Mouse (Mus musculus): ENCODE results near the gene Gm26920. TPM values are rescaled to one million over a fixed set of nuclear protein-coding genes. Genes with fewer than 3 reads are reported as not detected.

Gm26920 gene
- total and polyA plus RNA-seq, 3 experiments = not detected

GRCm38 (mm10) chr7:30121308-30122187 lies 31.3 kb upstream of the Gm26920 start, which contains the start of gene Zfp382:
Gene Zfp382 (plus strand): TSS chr7:30121942.
- H3K9me3 ChIP-seq (replicated peaks; ENCODE audit: low read length) = peaks cover 5% of the 10 kb centered on the region
- no peak; the same call in 1 of the 2 replicates for TF ChIP-seq MXI1 (IDR thresholded peaks at IDR 0.05; ENCODE audit: low read depth, low read length)
- no peak for TF ChIP-seq USF2 (conservative IDR thresholded peaks at IDR 0.05; ENCODE audit: low read depth, low read length)
- TF ChIP-seq HCFC1 (IDR thresholded peaks at IDR 0.05; ENCODE audit: low read depth, low read length) = peak; percentile 44
- no peak for TF ChIP-seq RCOR1 (conservative IDR thresholded peaks at IDR 0.05; ENCODE audit: low read depth, low read length)
- TF ChIP-seq CHD2 (IDR thresholded peaks at IDR 0.05; ENCODE audit: low read length) = peak; percentile 41; the same call in 1 of the 2 replicates
- peak; percentile 79 for TF ChIP-seq TCF12 (IDR thresholded peaks at IDR 0.05; ENCODE audit: low read depth, low read length)
- peak; percentile 72 for TF ChIP-seq SIN3A (IDR thresholded peaks at IDR 0.05; ENCODE audit: low read length)
- peak; percentile 94 for TF ChIP-seq POLR2A (IDR thresholded peaks at IDR 0.05; ENCODE audit: low read depth, low read length)
- peak; percentile 79 for TF ChIP-seq POLR2AphosphoS2 (IDR thresholded peaks at IDR 0.05; ENCODE audit: low read depth, low read length)
- TF ChIP-seq GABPA (IDR thresholded peaks at IDR 0.05; ENCODE audit: insufficient replicate concordance, low read depth, low read length) = no peak
- TF ChIP-seq ZNF384 (IDR thresholded peaks at IDR 0.05; ENCODE audit: low read depth, low read length) = no peak
- no peak for TF ChIP-seq RAD21 (IDR thresholded peaks at IDR 0.05; ENCODE audit: low read depth, low read length)
- TF ChIP-seq ZKSCAN1 (IDR thresholded peaks at IDR 0.05; ENCODE audit: borderline replicate concordance, low read depth, low read length) = no peak
- TF ChIP-seq MAFK (IDR thresholded peaks at IDR 0.05; ENCODE audit: insufficient replicate concordance, low read length) = no peak
- TF ChIP-seq MAZ (IDR thresholded peaks at IDR 0.05; ENCODE audit: low read depth, low read length) = no peak
- no peak for TF ChIP-seq E2F4 (IDR thresholded peaks at IDR 0.05; ENCODE audit: insufficient replicate concordance, low read depth, low read length)
- no peak for TF ChIP-seq CHD1 (IDR thresholded peaks at IDR 0.05; ENCODE audit: low read depth, low read length)
- TF ChIP-seq EP300 (IDR thresholded peaks at IDR 0.05; ENCODE audit: low read length) = no peak
- TF ChIP-seq MAX (IDR thresholded peaks at IDR 0.05; ENCODE audit: low read length) = no peak; the same call in 1 of the 2 replicates
- peak; percentile 83; the same call in 1 of the 2 replicates for TF ChIP-seq ZMIZ1 (IDR thresholded peaks at IDR 0.05; ENCODE audit: low read depth, low read length)
- TF ChIP-seq ETS1 (conservative IDR thresholded peaks at IDR 0.05; ENCODE audit: low read depth, low read length) = no peak
- no peak for TF ChIP-seq ZC3H11A (IDR thresholded peaks at IDR 0.05; ENCODE audit: low read depth, low read length)
- no peak; the same call in 1 of the 2 replicates for TF ChIP-seq BHLHE40 (IDR thresholded peaks at IDR 0.05; ENCODE audit: low read depth, low read length)
- 0 out of 2 replicates have a peak, but pooled peaks have one; percentile 17 for TF ChIP-seq TBP (conservative IDR thresholded peaks at IDR 0.05; ENCODE audit: low read depth, low read length)
- no peak for TF ChIP-seq PAX5 (IDR thresholded peaks at IDR 0.05; ENCODE audit: low read length)
- TF ChIP-seq IRF4 (IDR thresholded peaks at IDR 0.05; ENCODE audit: low read depth, low read length) = peak; percentile 11; the same call in 1 of the 2 replicates
- TF ChIP-seq ELF1 (IDR thresholded peaks at IDR 0.05; ENCODE audit: low read depth, low read length) = no peak
- no peak for TF ChIP-seq JUND (conservative IDR thresholded peaks at IDR 0.05; ENCODE audit: low read depth, low read length)
- TF ChIP-seq SMC3 (IDR thresholded peaks at IDR 0.05; ENCODE audit: low read depth, low read length) = no peak
- no peak; the same call in 1 of the 2 replicates for TF ChIP-seq MEF2A (IDR thresholded peaks at IDR 0.05; ENCODE audit: borderline replicate concordance, low read depth, low read length)
- TF ChIP-seq NRF1 (IDR thresholded peaks at IDR 0.05; ENCODE audit: low read depth, low read length) = peak; percentile 84
- TF ChIP-seq CTCF (conservative IDR thresholded peaks at IDR 0.05 in 1 of 2, IDR thresholded peaks at IDR 0.05 in 1 of 2; ENCODE audit: low read depth in 2 of 2, low read length in 2 of 2) = no peak
- TF ChIP-seq USF1 (IDR thresholded peaks at IDR 0.05; ENCODE audit: low read depth, low read length) = no peak
- TF ChIP-seq NELFE (IDR thresholded peaks at IDR 0.05; ENCODE audit: low read depth, low read length) = peak; percentile 91
- TF ChIP-seq JUN (IDR thresholded peaks at IDR 0.05; ENCODE audit: insufficient read depth, low read depth, low read length) = no peak
- TF ChIP-seq KAT2A (IDR thresholded peaks at IDR 0.05; ENCODE audit: insufficient replicate concordance, low read length) = no peak
- TF ChIP-seq MYC (IDR thresholded peaks at IDR 0.05; ENCODE audit: low read depth, low read length) = no peak
- TF ChIP-seq UBTF (IDR thresholded peaks at IDR 0.05; ENCODE audit: low read depth, low read length) = no peak
- peaks cover 0 to 14% of the 10 kb centered on the region in 2 experiments for H3K36me3 ChIP-seq (replicated peaks in 1 of 2; ENCODE audit: control insufficient read depth in 1 of 2, insufficient read depth in 1 of 2, low read length in 1 of 2)
- H3K9ac ChIP-seq (ENCODE audit: insufficient read depth, low read depth) = peak within 1 kb of the TSS; percentile 72
- H3K27me3 ChIP-seq (replicated peaks) = no peaks in the 10 kb centered on the region
- DNase-seq (ENCODE audit: extremely low read depth) = peak; percentile 84
- in situ Hi-C loops (cut with MboI; ENCODE audit: low pct_ligation_motif_present, low pct_unique_long_range_greater_than_20kb, low sequenced_read_pairs) (no loop called here), dilution Hi-C loops (cut with MboI; ENCODE audit: extremely low pct_ligation_motif_present, extremely low pct_unique_long_range_greater_than_20kb, low sequenced_read_pairs) (no loop called here)
- H3K4me3 ChIP-seq (replicated peaks in 1 of 3; ENCODE audit: low read depth in 2 of 3, low read length in 2 of 3, poor library complexity in 1 of 3) = peak within 1 kb of the TSS; percentile 64 to 83 (median 77)
- peaks cover 0 to 10% of the 10 kb centered on the region in 2 experiments; a peak in 2 of 4 replicates for H3K4me1 ChIP-seq (ENCODE audit: control insufficient read depth in 1 of 2, insufficient read depth in 2 of 2)
- peak within 1 kb of the TSS; percentile 31; the same call in 1 of the 2 replicates for H3K27ac ChIP-seq (ENCODE audit: insufficient read depth, low read depth)
- H3K79me2 ChIP-seq (replicated peaks; ENCODE audit: control insufficient read depth, extremely low read depth, insufficient read depth, poor library complexity, severe bottlenecking) = peaks cover 6% of the 10 kb centered on the region
- peak within 1 kb of the TSS; percentile 76 for H3K4me2 ChIP-seq (ENCODE audit: insufficient read depth, low read depth, poor library complexity, severe bottlenecking)
